Mouse (Mus musculus): Measurements from ENCODE around the gene Znhit6. TPM values are rescaled to one million over a fixed set of nuclear protein-coding genes. Genes with fewer than 3 reads are reported as not detected.

The Znhit6 gene
- total and polyA plus RNA-seq, 3 experiments: 10.5 to 43.0 (median 40.5) TPM

GRCm38 (mm10) chr3:145645463-145645862, 69.5 kb downstream of the Znhit6 start:
- no peak overlapping the region for H3K4me3 ChIP-seq (ENCODE audit: low read depth, low read length)
- no peaks in the 10 kb centered on the region for H3K27me3 ChIP-seq (ENCODE audit: insufficient read depth, low read length)
- no peak for ATAC-seq (ENCODE audit: extremely low read depth, insufficient number of reproducible peaks, low FRiP score, poor library complexity, severe bottlenecking)
- H3K4me1 ChIP-seq (ENCODE audit: insufficient read depth, low read depth, low read length): no peaks in the 10 kb centered on the region
- H3K36me3 ChIP-seq (replicated peaks): no peaks in the 10 kb centered on the region
- no peak for DNase-seq (ENCODE audit: low spot score)
- peaks cover 34% of the 10 kb centered on the region for H3K9me3 ChIP-seq (replicated peaks)
- no peak for TF ChIP-seq GATA1 (IDR thresholded peaks at IDR 0.05; ENCODE audit: borderline replicate concordance, low read length)
- no peak for TF ChIP-seq TAL1 (conservative IDR thresholded peaks at IDR 0.05; ENCODE audit: low read depth, low read length)
- TF ChIP-seq GATA2 (IDR thresholded peaks at IDR 0.05; ENCODE audit: borderline replicate concordance, low read depth, low read length): no peak
- no peak for TF ChIP-seq POLR2AphosphoS5 (IDR thresholded peaks at IDR 0.05; ENCODE audit: insufficient replicate concordance, low read depth, low read length)
- TF ChIP-seq CTCF (IDR thresholded peaks at IDR 0.05; ENCODE audit: low read depth, low read length): no peak

- no peak for TF ChIP-seq GATA1 (IDR thresholded peaks at IDR 0.05; ENCODE audit: borderline replicate concordance, low read length)
- TF ChIP-seq CTCF (IDR thresholded peaks at IDR 0.05; ENCODE audit: low read depth, low read length): no peak
- TF ChIP-seq POLR2AphosphoS5 (IDR thresholded peaks at IDR 0.05; ENCODE audit: insufficient replicate concordance, low read depth, low read length): no peak
- TF ChIP-seq GATA2 (IDR thresholded peaks at IDR 0.05; ENCODE audit: borderline replicate concordance, low read depth, low read length): no peak
- TF ChIP-seq TAL1 (conservative IDR thresholded peaks at IDR 0.05; ENCODE audit: low read depth, low read length): no peak
- DNase-seq (ENCODE audit: low spot score): no peak
- no peaks in the 10 kb centered on the region for H3K4me1 ChIP-seq (ENCODE audit: insufficient read depth, low read depth, low read length)
- no peak overlapping the region for H3K4me3 ChIP-seq (ENCODE audit: low read depth, low read length)
- no peaks in the 10 kb centered on the region for H3K27me3 ChIP-seq (ENCODE audit: insufficient read depth, low read length)
- no peak for ATAC-seq (ENCODE audit: extremely low read depth, insufficient number of reproducible peaks, low FRiP score, poor library complexity, severe bottlenecking)
- peaks cover 34% of the 10 kb centered on the region for H3K9me3 ChIP-seq (replicated peaks)
- no peaks in the 10 kb centered on the region for H3K36me3 ChIP-seq (replicated peaks)
Measured at GRCm38 (mm10) chr3:145646009-145646408, 70.0 kb downstream of the Znhit6 start.

GRCm38 (mm10) chr3:145646666-145647065, 70.7 kb downstream of the Znhit6 start:
- TF ChIP-seq GATA1 (IDR thresholded peaks at IDR 0.05; ENCODE audit: borderline replicate concordance, low read length) (no peak), POLR2AphosphoS5 (IDR thresholded peaks at IDR 0.05; ENCODE audit: insufficient replicate concordance, low read depth, low read length) (no peak), GATA2 (IDR thresholded peaks at IDR 0.05; ENCODE audit: borderline replicate concordance, low read depth, low read length) (no peak), TAL1 (conservative IDR thresholded peaks at IDR 0.05; ENCODE audit: low read depth, low read length) (no peak), CTCF (IDR thresholded peaks at IDR 0.05; ENCODE audit: low read depth, low read length) (no peak)
- ATAC-seq (ENCODE audit: extremely low read depth, insufficient number of reproducible peaks, low FRiP score, poor library complexity, severe bottlenecking): no peak
- no peak overlapping the region for H3K4me3 ChIP-seq (ENCODE audit: low read depth, low read length)

GRCm38 (mm10) chr3:145647416-145647815, 71.4 kb downstream of the Znhit6 start:
- Histone ChIP-seq H3K27me3 (ENCODE audit: insufficient read depth, low read length) (no peaks in the 10 kb centered on the region), H3K36me3 (replicated peaks) (no peaks in the 10 kb centered on the region), H3K4me1 (ENCODE audit: insufficient read depth, low read depth, low read length) (no peaks in the 10 kb centered on the region), H3K4me3 (ENCODE audit: low read depth, low read length) (no peak overlapping the region), H3K9me3 (replicated peaks) (peaks cover 40% of the 10 kb centered on the region)
- TF ChIP-seq POLR2AphosphoS5 (IDR thresholded peaks at IDR 0.05; ENCODE audit: insufficient replicate concordance, low read depth, low read length) (no peak), GATA2 (IDR thresholded peaks at IDR 0.05; ENCODE audit: borderline replicate concordance, low read depth, low read length) (no peak), GATA1 (IDR thresholded peaks at IDR 0.05; ENCODE audit: borderline replicate concordance, low read length) (no peak)
- ATAC-seq (ENCODE audit: extremely low read depth, insufficient number of reproducible peaks, low FRiP score, poor library complexity, severe bottlenecking): no peak
- no peak for DNase-seq (ENCODE audit: low spot score)

More at GRCm38 (mm10) chr3:145646666-145647065, 70.7 kb downstream of the Znhit6 start:
- H3K36me3 ChIP-seq (replicated peaks): no peaks in the 10 kb centered on the region
- no peaks in the 10 kb centered on the region for H3K4me1 ChIP-seq (ENCODE audit: insufficient read depth, low read depth, low read length)
- H3K27me3 ChIP-seq (ENCODE audit: insufficient read depth, low read length): no peaks in the 10 kb centered on the region
- no peak for DNase-seq (ENCODE audit: low spot score)
- peaks cover 34% of the 10 kb centered on the region for H3K9me3 ChIP-seq (replicated peaks)

GRCm38 (mm10) chr3:145648097-145648931, 72.3 kb downstream of the Znhit6 start:
- peaks cover 43% of the 10 kb centered on the region for H3K9me3 ChIP-seq (replicated peaks)
- ATAC-seq (ENCODE audit: extremely low read depth, insufficient number of reproducible peaks, low FRiP score, poor library complexity, severe bottlenecking): no peak
- no peaks in the 10 kb centered on the region for H3K36me3 ChIP-seq (replicated peaks)
- H3K27me3 ChIP-seq (ENCODE audit: insufficient read depth, low read length): no peaks in the 10 kb centered on the region
- TF ChIP-seq GATA1 (IDR thresholded peaks at IDR 0.05; ENCODE audit: borderline replicate concordance, low read length) (no peak), GATA2 (IDR thresholded peaks at IDR 0.05; ENCODE audit: borderline replicate concordance, low read depth, low read length) (no peak), TAL1 (conservative IDR thresholded peaks at IDR 0.05; ENCODE audit: low read depth, low read length) (no peak), POLR2AphosphoS5 (IDR thresholded peaks at IDR 0.05; ENCODE audit: insufficient replicate concordance, low read depth, low read length) (no peak), CTCF (IDR thresholded peaks at IDR 0.05; ENCODE audit: low read depth, low read length) (no peak)
- no peak overlapping the region for H3K4me3 ChIP-seq (ENCODE audit: low read depth, low read length)
- no peaks in the 10 kb centered on the region for H3K4me1 ChIP-seq (ENCODE audit: insufficient read depth, low read depth, low read length)
- no peak for DNase-seq (ENCODE audit: low spot score)

GRCm38 (mm10) chr3:145648991-145649851, 73.2 kb downstream of the Znhit6 start:
- H3K36me3 ChIP-seq (replicated peaks): no peaks in the 10 kb centered on the region
- no peak for ATAC-seq (ENCODE audit: extremely low read depth, insufficient number of reproducible peaks, low FRiP score, poor library complexity, severe bottlenecking)
- TF ChIP-seq GATA2 (IDR thresholded peaks at IDR 0.05; ENCODE audit: borderline replicate concordance, low read depth, low read length) (no peak), TAL1 (conservative IDR thresholded peaks at IDR 0.05; ENCODE audit: low read depth, low read length) (no peak), POLR2AphosphoS5 (IDR thresholded peaks at IDR 0.05; ENCODE audit: insufficient replicate concordance, low read depth, low read length) (no peak), CTCF (IDR thresholded peaks at IDR 0.05; ENCODE audit: low read depth, low read length) (no peak), GATA1 (IDR thresholded peaks at IDR 0.05; ENCODE audit: borderline replicate concordance, low read length) (no peak)
- no peaks in the 10 kb centered on the region for H3K27me3 ChIP-seq (ENCODE audit: insufficient read depth, low read length)
- peaks cover 45% of the 10 kb centered on the region for H3K9me3 ChIP-seq (replicated peaks)
- no peak overlapping the region; the same call in 1 of the 2 replicates for H3K4me3 ChIP-seq (ENCODE audit: low read depth, low read length)
- DNase-seq (ENCODE audit: low spot score): no peak
- H3K4me1 ChIP-seq (ENCODE audit: insufficient read depth, low read depth, low read length): no peaks in the 10 kb centered on the region
